Mouse (Mus musculus) stomach, adult 2 months (tissue): ENCODE measurements around the gene Olfr1014. TPM values are rescaled to one million over a fixed set of nuclear protein-coding genes. Genes with fewer than 3 reads are reported as not detected.

Experiments used
- polyA plus RNA-seq: library from polyadenylated mRNA; depleted of rRNA; stranded (reverse); fragments of >200 nt; gene quantifications from 2 replicates; pipeline ENCODE4 v1.2.3, GENCODE M21; 2012; rRNA removed

The Olfr1014 gene
- polyA plus RNA-seq, result not detected in 2 replicates

DNA sequence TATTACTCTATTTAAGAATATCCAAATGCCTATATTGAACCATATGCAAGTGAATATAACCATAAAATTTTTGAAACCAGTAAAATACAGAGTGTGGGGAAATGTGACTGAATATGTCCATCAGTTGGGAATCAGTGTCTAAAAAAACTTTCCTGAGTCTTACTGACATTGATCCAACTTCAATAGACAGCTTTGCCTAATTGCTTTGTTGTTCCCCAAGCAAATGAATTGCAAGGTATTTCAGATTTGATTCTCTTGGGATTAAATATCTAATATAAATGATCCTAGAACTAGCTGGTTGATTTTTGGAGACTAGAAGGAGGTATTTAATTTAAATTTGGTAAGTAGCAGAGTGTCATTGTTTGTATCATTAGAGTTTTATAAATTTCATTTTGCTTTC lies at the start of gene Olfr1014:
Olfr1014 (plus strand) TSS at position 301 of the 400 bp plus-strand sequence.

GRCm38 (mm10) chr2:85762666-85763065 lies 9.8 kb upstream of the Olfr1014 start, which contains the start of gene Olfr1012:
Gene Olfr1012 (minus strand): TSS chr2:85762766.

GRCm38 (mm10) chr2:85766798-85767197 lies 5.7 kb upstream of the Olfr1014 start, which contains the start of gene Olfr1013:
Gene Olfr1013 (plus strand): TSS chr2:85767098.

DNA sequence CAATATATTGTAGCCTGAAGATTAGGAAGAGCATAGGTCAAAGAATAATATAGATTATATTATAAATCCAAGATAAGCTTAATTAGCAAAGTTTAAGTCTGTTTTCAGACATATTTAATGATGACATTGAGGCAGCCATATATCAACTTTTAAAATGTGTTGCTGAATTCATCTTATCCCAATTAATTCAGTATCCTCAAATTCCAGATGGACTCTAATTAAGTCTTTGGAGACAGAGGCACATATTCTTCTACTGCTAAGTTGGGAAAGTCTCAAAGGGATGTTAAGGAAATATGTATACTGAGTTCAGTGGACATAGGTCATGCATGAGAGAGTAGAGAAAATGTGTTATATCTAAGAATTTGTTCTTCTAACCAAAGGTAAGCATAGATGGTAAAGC lies 9.2 kb downstream of the Olfr1014 start, which contains the start of gene Olfr1015:
Olfr1015 (plus strand) TSS at position 301 of the 400 bp plus-strand sequence.

GRCm38 (mm10) chr2:85802444-85802843 lies 29.9 kb downstream of the Olfr1014 start, which contains the start of gene Olfr1016:
Gene Olfr1016 (minus strand): TSS chr2:85802544.

DNA sequence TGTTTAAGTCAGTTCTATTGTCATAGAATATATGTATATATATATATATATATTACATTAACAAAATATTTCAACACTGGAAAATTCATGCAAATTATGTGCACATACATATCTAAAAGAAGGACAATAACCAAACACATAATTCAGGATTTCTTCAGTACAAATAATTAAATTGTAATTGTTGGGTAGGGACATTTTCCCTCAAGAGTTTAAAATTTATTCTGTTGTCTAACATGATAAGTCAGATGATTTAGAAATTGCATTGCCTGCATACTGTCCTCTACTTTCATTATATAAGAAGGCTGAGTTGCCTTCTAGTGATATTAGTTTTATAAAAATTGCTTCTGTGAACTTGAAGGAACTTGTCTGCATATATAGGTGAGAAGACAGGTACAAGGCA lies 45.7 kb downstream of the Olfr1014 start, which contains the start of gene Olfr1018:
Olfr1018 (plus strand) TSS at position 301 of the 400 bp plus-strand sequence.

Other genes starting within 250 kb of the Olfr1014 start
- gene Olfr996, start 193.5 kb upstream of the Olfr1014 start, polyA plus RNA-seq, result not detected in 2 replicates
- not detected in 2 replicates for gene Olfr998, start 183.8 kb upstream of the Olfr1014 start, polyA plus RNA-seq
- gene Olfr1000, start 160.8 kb upstream of the Olfr1014 start, polyA plus RNA-seq, result not detected in 2 replicates
- gene Olfr1002, start 122.0 kb upstream of the Olfr1014 start, polyA plus RNA-seq, result not detected in 2 replicates
- not detected in 2 replicates for gene Olfr154, start 108.3 kb upstream of the Olfr1014 start, polyA plus RNA-seq
- gene Olfr1006, start 93.9 kb upstream of the Olfr1014 start, polyA plus RNA-seq, result not detected in 2 replicates
- not detected in 2 replicates for gene Olfr1008, start 83.3 kb upstream of the Olfr1014 start, polyA plus RNA-seq
- gene Olfr1009, start 57.3 kb upstream of the Olfr1014 start, polyA plus RNA-seq, result not detected in 2 replicates
- not detected in 2 replicates for gene Olfr1012, start 9.9 kb upstream of the Olfr1014 start, polyA plus RNA-seq
- not detected in 2 replicates for gene Olfr1013, start 5.6 kb upstream of the Olfr1014 start, polyA plus RNA-seq
- not detected in 2 replicates for gene Olfr1015, start 9.3 kb downstream of the Olfr1014 start, polyA plus RNA-seq
- not detected in 2 replicates for gene Olfr1016, start 29.8 kb downstream of the Olfr1014 start, polyA plus RNA-seq
- not detected in 2 replicates for gene Olfr1018, start 45.8 kb downstream of the Olfr1014 start, polyA plus RNA-seq
- not detected in 2 replicates for gene Olfr1019, start 72.8 kb downstream of the Olfr1014 start, polyA plus RNA-seq
- not detected in 2 replicates for gene Olfr1020, start 74.3 kb downstream of the Olfr1014 start, polyA plus RNA-seq
- gene Olfr1022, start 95.9 kb downstream of the Olfr1014 start, polyA plus RNA-seq, result not detected in 2 replicates
- gene Olfr1023, start 112.9 kb downstream of the Olfr1014 start, polyA plus RNA-seq, result not detected in 2 replicates
- gene Olfr1024, start 132.3 kb downstream of the Olfr1014 start, polyA plus RNA-seq, result not detected in 2 replicates
- not detected in 2 replicates for gene Olfr1025-ps1, start 142.5 kb downstream of the Olfr1014 start, polyA plus RNA-seq
- not detected in 2 replicates for gene Olfr1026, start 148.8 kb downstream of the Olfr1014 start, polyA plus RNA-seq
- not detected in 2 replicates for gene Olfr1028, start 177.7 kb downstream of the Olfr1014 start, polyA plus RNA-seq
- not detected in 2 replicates for gene Olfr1029, start 201.2 kb downstream of the Olfr1014 start, polyA plus RNA-seq
- gene Olfr1030, start 206.6 kb downstream of the Olfr1014 start, polyA plus RNA-seq, result not detected in 2 replicates
- gene Olfr1031, start 217.6 kb downstream of the Olfr1014 start, polyA plus RNA-seq, result not detected in 2 replicates
- not detected in 2 replicates for gene Olfr1032, start 232.8 kb downstream of the Olfr1014 start, polyA plus RNA-seq
- 0.12 TPM in 1 of 2 replicates, not detected in the other for gene Olfr1033, start 247.9 kb downstream of the Olfr1014 start, polyA plus RNA-seq